Mouse (Mus musculus) CD4-positive, CD25-positive, alpha-beta regulatory T cell, adult 4 months (primary cell): ENCODE results near the gene Smarca2. TPM values are rescaled to one million over a fixed set of nuclear protein-coding genes. Genes with fewer than 3 reads are reported as not detected.
A peak's percentile ranks its signal among the peaks of the same experiment; 100 is the strongest.

Experiments used
- ATAC-seq: one replicate; pipeline ENCODE4 v1.8.0; 2017
- polyA plus RNA-seq, 2 experiments: library from polyadenylated mRNA; unstranded; fragments of 100-300 nt; shearing (Covaris generic); gene quantifications; one replicate each; pipeline ENCODE4 v1.2.1; 2017

Smarca2 gene
- polyA plus RNA-seq, 2 experiments from 2014 or later, result 40.8 to 49.9 TPM

- no peak for ATAC-seq
These were observed 183.6 kb downstream of the Smarca2 start for GRCm38 (mm10) chr19:26788446-26788845.

DNA sequence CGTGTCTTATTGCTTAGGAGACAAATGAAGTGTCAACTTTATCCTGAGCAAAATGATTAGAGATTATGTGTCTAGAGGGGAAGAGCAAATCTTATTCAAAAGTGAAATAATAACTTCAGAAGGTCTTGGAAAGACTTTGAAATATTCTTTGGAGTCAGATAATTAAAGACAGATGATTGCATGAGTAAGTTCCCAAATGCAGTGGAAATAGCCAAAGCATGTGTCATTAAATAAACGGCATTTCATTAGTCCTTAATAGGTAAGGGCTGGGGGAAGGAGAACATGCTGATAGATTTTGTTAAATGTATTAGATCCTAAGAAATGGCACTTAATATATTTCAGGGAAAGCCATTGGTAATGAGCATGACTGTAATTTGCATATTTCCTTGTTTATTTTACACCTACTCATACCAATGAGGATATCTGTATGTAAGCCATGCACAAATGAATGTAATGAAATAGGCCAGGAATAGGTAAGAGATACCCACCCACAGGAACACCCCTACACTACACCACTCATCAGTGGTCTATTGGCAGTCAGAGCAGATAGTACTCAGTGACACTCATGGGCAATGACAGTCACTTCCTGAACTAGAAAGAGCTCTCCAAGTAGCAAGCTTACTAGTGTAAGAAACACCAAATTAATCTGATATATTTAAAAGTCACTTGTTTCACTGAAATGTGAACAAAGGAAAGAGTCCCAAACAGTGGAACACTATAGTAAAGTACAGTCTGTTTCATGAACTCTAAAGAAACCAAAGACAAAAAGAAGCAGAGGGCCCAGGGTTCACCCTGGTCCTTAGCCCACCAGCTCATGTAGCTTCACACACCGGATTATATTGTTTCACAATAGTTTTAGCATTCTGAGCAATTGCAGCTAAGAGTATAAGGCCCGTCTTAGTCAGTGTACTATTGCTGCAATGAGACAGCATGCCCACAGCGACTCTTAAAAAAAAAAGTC is 185.8 kb downstream of the Smarca2 start:
- ATAC-seq, result no peak

GRCm38 (mm10) chr19:26794315-26794714 is 189.5 kb downstream of the Smarca2 start:
- no peak for ATAC-seq

- ATAC-seq, result no peak
These were observed 191.2 kb downstream of the Smarca2 start for GRCm38 (mm10) chr19:26796006-26796405.

GRCm38 (mm10) chr19:26804401-26804800 is 199.6 kb downstream of the Smarca2 start:
- ATAC-seq, result peak; percentile 63

- ATAC-seq, result no peak
These were observed 209.8 kb downstream of the Smarca2 start for GRCm38 (mm10) chr19:26814629-26815028.

DNA sequence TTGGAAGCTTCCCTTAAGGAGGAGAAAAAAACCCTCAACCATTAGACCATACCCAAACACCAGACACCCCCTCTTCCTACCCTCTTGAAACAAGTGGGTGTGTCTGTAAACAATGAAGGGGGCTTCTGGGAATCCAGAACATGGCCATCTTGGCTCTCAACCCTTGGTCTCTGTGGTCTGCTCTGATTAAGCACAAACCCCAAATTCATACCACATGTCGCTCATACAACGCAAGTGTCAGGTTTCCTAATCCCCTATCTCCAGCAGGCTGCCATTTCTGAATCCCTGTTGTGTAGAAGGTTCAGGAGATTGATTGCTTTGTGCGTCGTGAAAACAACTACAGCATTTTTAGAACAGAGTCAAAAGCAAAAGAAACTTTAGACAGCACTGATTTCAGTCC is 213.1 kb downstream of the Smarca2 start:
- no peak for ATAC-seq
